Mouse (Mus musculus) brain, embryonic 14.5 days (tissue): Measurements from ENCODE around the gene Myoc. TPM values are rescaled to one million over a fixed set of nuclear protein-coding genes. Genes with fewer than 3 reads are reported as not detected.
"Not testable (repeated sequence)": the region's sequence is repeated elsewhere in the genome, so short reads cannot be mapped to it uniquely, and the experiment has no call there.

ENCODE experiments used
- DNase-seq: peaks from one replicate; pipeline ENCODE4 v3.0.0-alpha.2; 2011; ENCODE audit warnings: low read depth
- CTCF ChIP-seq: fragments of 200-500 bp; IDR thresholded peaks from 2 replicates; pipeline ENCODE4 v1.5.1; 2012; ENCODE audit warnings: inconsistent platforms, mild to moderate bottlenecking, moderate library complexity, borderline replicate concordance; ENCODE audit not compliant: insufficient read depth, insufficient read length; ENCODE audit errors: extremely low read depth
- POLR2A ChIP-seq: fragments of 200-500 bp; IDR thresholded peaks from 2 replicates; pipeline ENCODE4 v1.6.1; 2012; ENCODE audit warnings: mild to moderate bottlenecking, inconsistent platforms, borderline replicate concordance; ENCODE audit not compliant: poor library complexity, insufficient read depth, insufficient read length, severe bottlenecking; ENCODE audit errors: extremely low read depth
- polyA plus RNA-seq: library from polyadenylated mRNA; depleted of rRNA; stranded (reverse); fragments of >200 nt; gene quantifications from 2 replicates; pipeline ENCODE4 v1.2.3, GENCODE M21; 2012

Myoc gene
- polyA plus RNA-seq, 1 experiment = 0.11 TPM

GRCm38 (mm10) chr1:162625229-162625628 lies 13.7 kb upstream of the Myoc start:
- peak; percentile 64 for DNase-seq
- no peak for TF ChIP-seq POLR2A
- no peak for TF ChIP-seq CTCF

GRCm38 (mm10) chr1:162627821-162628220 lies 11.1 kb upstream of the Myoc start:
- not testable (repeated sequence) for DNase-seq

- DNase-seq = not testable (repeated sequence)
These were observed 10.6 kb upstream of the Myoc start for GRCm38 (mm10) chr1:162628326-162628725.

- not testable (repeated sequence) for DNase-seq
These were observed 3.5 kb upstream of the Myoc start for GRCm38 (mm10) chr1:162635291-162635931.

GRCm38 (mm10) chr1:162636516-162636915 lies 2.4 kb upstream of the Myoc start:
- TF ChIP-seq POLR2A (no peak), CTCF (no peak)
- no peak for DNase-seq

- no peak for DNase-seq
- TF ChIP-seq POLR2A = no peak
- TF ChIP-seq CTCF = no peak
These were observed 420 bp upstream of the Myoc start for GRCm38 (mm10) chr1:162638535-162638934.

- DNase-seq = no peak
These were observed 906 bp downstream of the Myoc start for GRCm38 (mm10) chr1:162639861-162640260.

GRCm38 (mm10) chr1:162642591-162642990 lies 3.6 kb downstream of the Myoc start:
- no peak for DNase-seq
- TF ChIP-seq CTCF (no peak), POLR2A (no peak)

More at GRCm38 (mm10) chr1:162639861-162640260, 906 bp downstream of the Myoc start:
- TF ChIP-seq CTCF (no peak), POLR2A (no peak)

- TF ChIP-seq CTCF = no peak
- TF ChIP-seq POLR2A = no peak
These were observed 4.8 kb downstream of the Myoc start for GRCm38 (mm10) chr1:162643752-162644151.

GRCm38 (mm10) chr1:162646083-162646686 lies 7.2 kb downstream of the Myoc start:
- TF ChIP-seq CTCF = no peak
- TF ChIP-seq POLR2A = no peak
- DNase-seq = no peak

More at GRCm38 (mm10) chr1:162643752-162644151, 4.8 kb downstream of the Myoc start:
- peak; percentile 82 for DNase-seq

- TF ChIP-seq POLR2A (no peak), CTCF (no peak)
- no peak for DNase-seq
These were observed 9.5 kb downstream of the Myoc start for GRCm38 (mm10) chr1:162648416-162648815.

- no peak for DNase-seq
- TF ChIP-seq CTCF = no peak
- TF ChIP-seq POLR2A = no peak
These were observed 19.2 kb downstream of the Myoc start, which contains the start of gene Myocos for GRCm38 (mm10) chr1:162658119-162658518. TSS of gene Myocos (minus strand) at chr1:162658219.

- TF ChIP-seq POLR2A = no peak
- TF ChIP-seq CTCF = no peak
- DNase-seq = no peak
These were observed 21.4 kb downstream of the Myoc start for GRCm38 (mm10) chr1:162660276-162660860.
